Mouse (Mus musculus) lung, embryonic 14.5 days (tissue): ENCODE measurements around the gene Kdelc2. TPM values are rescaled to one million over a fixed set of nuclear protein-coding genes. Genes with fewer than 3 reads are reported as not detected.

Experiments
- ATAC-seq: fragments of 200-750 bp; cut with Nextera tagmentation; 2 replicates; pipeline ENCODE4 v1.8.0; 2017; ENCODE audit warnings: mild to moderate bottlenecking, moderate TSS enrichment, moderate library complexity; ENCODE audit not compliant: insufficient read depth
- DNase-seq: peaks from one replicate; pipeline ENCODE4 v3.0.0-alpha.2; 2015
- H3K27ac ChIP-seq: fragments of 300-500 bp; sonication (generic); 2 replicates; pipeline ENCODE4 v1.5.1; 2014; ENCODE audit warnings: low read depth, mild to moderate bottlenecking, moderate library complexity
- H3K27me3 ChIP-seq: fragments of 300-500 bp; sonication (generic); 2 replicates; pipeline ENCODE4 v1.6.1; 2014; ENCODE audit warnings: low read length, control low read depth; ENCODE audit not compliant: insufficient read depth
- H3K36me3 ChIP-seq: fragments of 300-500 bp; sonication (generic); 2 replicates; pipeline ENCODE4 v1.6.1; 2014; ENCODE audit warnings: control low read depth; ENCODE audit not compliant: insufficient read depth
- H3K4me1 ChIP-seq: fragments of 300-500 bp; sonication (generic); 2 replicates; pipeline ENCODE4 v1.6.1; 2014; ENCODE audit warnings: antibody characterized with exemption, control low read depth; ENCODE audit not compliant: insufficient read depth
- H3K4me2 ChIP-seq: fragments of 300-500 bp; sonication (generic); 2 replicates; pipeline ENCODE4 v1.6.1; 2014; ENCODE audit warnings: mild to moderate bottlenecking
- H3K4me3 ChIP-seq: fragments of 300-500 bp; sonication (generic); 2 replicates; pipeline ENCODE4 v1.5.1; 2014; ENCODE audit warnings: low read depth, low read length
- H3K9ac ChIP-seq: fragments of 300-500 bp; sonication (generic); 2 replicates; pipeline ENCODE4 v1.6.1; 2014
- H3K9me3 ChIP-seq: fragments of 300-500 bp; sonication (generic); 2 replicates; pipeline ENCODE4 v1.6.1; 2016; ENCODE audit warnings: low read depth, low read length, control low read depth
- CTCF ChIP-seq: IDR thresholded peaks from 2 replicates; pipeline ENCODE4 v1.5.1; 2016; ENCODE audit warnings: antibody characterized with exemption, low read depth
- WGBS: fragments of 180-500 bp; shearing (Covaris S2); extraction: QIAGEN DNeasy Blood & Tissue Kit; methylation state at CpG from one replicate; pipeline ENCODE4 v1.1.7; 2014; 5-methylcytosine and 5-hydroxymethylcytosine counted together
- polyA plus RNA-seq: library from polyadenylated mRNA; unstranded; fragments of >200 nt; fragmentation: Nextera tagmentation; extraction: Ambion mirVana; gene quantifications from 2 replicates; pipeline ENCODE4 v1.2.1, GENCODE M21; 2014

The Kdelc2 gene
- polyA plus RNA-seq, 1 experiment from 2014 or later = 43.5 TPM

DNA sequence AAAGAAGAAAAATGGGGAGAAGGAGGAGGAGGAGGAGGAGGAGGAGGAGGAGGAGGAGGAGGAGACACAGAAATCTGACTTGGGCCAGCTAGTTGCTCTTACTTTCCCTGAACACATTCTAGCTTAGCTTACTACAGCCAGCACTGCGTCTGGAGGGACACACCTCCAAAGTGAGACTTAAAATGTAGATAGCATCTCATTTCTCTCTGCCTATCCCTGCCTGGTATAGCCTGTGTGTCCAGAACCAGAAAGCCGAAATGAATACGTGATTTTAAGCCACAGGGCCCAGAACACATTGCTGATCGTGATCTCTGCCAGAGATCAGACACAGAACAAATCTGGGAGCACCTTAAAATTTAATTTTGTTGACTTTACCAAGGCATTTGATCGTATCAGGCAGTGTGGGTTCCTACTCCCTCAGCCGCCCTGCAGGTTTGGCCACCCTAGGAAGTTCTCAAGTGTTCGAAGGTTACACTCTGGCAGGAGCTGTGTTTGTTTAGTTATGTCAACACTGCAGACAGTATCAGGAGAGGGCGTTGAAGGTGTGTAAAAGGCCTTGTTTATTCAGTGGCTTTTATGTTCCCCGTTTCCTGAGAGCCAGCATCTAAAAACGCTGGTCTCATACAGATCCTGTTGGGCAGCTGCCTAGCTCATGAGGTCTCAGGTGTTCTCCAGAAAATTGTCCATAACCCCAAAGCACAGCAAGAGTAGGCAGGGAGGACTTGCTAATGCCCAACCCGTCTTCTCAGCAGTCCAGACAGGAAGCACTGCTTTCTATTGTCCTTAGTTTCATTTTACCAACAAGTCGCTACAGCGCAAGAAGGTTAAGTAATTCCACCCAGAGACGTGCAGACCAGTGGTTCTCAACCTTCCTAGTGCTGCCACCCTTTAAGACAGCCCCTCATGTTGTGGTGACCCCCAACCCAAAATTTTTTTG lies 27.3 kb upstream of the Kdelc2 start:
- Histone ChIP-seq H3K4me2 (peak overlapping the region; percentile 40), H3K36me3 (no peaks in the 10 kb centered on the region), H3K9me3 (no peaks in the 10 kb centered on the region), H3K27me3 (no peaks in the 10 kb centered on the region), H3K9ac (no peak overlapping the region; the same call in 1 of the 2 replicates), H3K27ac (peak overlapping the region; percentile 83), H3K4me1 (no peaks in the 10 kb centered on the region), H3K4me3 (no peak overlapping the region)
- no peak for TF ChIP-seq CTCF
- peak; percentile 98 for ATAC-seq
- WGBS = 24% methylated on average over 14 of the region's 14 CpGs
- peak; percentile 78 for DNase-seq

DNA sequence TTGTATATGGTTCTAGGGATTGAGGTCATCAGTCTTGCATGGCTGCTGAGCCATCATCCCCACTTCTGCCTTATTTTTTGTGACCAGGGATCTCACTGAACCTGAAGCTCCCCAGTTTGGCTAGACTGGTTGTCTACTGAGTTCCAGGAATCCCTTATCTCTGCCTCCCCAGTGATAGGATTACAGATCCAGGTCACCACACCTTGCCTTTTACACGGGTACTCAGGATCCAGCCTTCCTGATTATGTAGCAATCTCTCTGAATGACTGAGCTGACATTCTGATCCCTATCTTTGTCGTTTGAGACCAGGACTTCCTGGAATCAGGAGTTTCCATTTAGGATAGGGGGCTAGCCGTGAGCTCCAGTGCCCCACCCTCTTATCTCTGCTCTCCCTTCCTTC lies 12.5 kb upstream of the Kdelc2 start:
- Histone ChIP-seq H3K27me3 (no peaks in the 10 kb centered on the region), H3K4me1 (no peaks in the 10 kb centered on the region), H3K4me2 (no peak overlapping the region), H3K36me3 (no peaks in the 10 kb centered on the region), H3K27ac (no peak overlapping the region), H3K9ac (no peak overlapping the region), H3K9me3 (no peaks in the 10 kb centered on the region), H3K4me3 (no peak overlapping the region)
- no peak for TF ChIP-seq CTCF
- no peak for DNase-seq
- 45% methylated on average over 3 of the region's 3 CpGs for WGBS
- no peak for ATAC-seq

DNA sequence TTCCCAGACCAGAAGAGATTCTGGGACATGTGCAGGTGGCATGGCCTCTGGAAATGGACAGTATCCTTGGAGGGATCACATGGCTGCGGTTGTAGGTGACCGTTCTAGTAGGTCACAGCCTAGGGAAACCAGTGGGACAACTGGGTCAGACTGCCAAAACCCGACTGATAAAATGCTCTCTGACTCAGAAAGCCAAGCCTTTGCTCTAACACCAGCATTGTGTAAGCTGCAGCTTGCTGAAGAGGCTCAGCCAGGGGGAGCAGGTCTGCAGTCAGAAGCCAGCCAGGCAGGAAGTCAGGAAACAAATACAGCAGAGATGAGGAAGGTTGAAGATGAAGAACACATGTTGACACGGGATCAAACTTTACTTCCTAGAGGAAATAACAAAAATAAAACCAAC lies 7.9 kb upstream of the Kdelc2 start:
- DNase-seq (peak; percentile 22), ATAC-seq (no peak)
- no peaks in the 10 kb centered on the region for H3K27me3 ChIP-seq
- no peak overlapping the region for H3K4me3 ChIP-seq
- WGBS = 58% methylated on average over 4 of the region's 4 CpGs
- 0 out of 2 replicates have a peak, but pooled peaks have one; percentile 10 for TF ChIP-seq CTCF
- no peaks in the 10 kb centered on the region for H3K9me3 ChIP-seq
- no peak overlapping the region for H3K4me2 ChIP-seq
- no peaks in the 10 kb centered on the region for H3K4me1 ChIP-seq
- H3K27ac ChIP-seq = no peak overlapping the region
- no peaks in the 10 kb centered on the region for H3K36me3 ChIP-seq
- H3K9ac ChIP-seq = no peak overlapping the region

DNA sequence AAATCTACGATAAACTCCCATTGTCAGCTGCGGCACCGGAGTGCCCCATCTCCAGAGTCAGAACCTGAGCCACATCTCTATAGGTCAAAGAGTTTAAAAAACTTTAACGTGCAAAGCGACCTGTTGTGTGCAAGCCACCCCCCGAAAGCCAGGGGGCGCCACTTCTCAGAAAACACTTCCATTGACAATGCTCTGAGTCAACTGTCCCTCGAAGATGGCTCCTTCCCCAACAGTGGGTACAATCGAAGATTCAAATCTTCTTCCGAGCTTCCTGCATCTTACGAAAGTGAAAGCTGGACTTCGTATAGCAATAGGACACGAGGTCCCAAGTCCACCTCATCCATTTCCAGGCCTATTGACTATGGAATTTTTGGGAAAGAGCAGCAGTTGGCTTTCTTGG lies 7.0 kb upstream of the Kdelc2 start:
- no peaks in the 10 kb centered on the region for H3K9me3 ChIP-seq
- DNase-seq = no peak
- no peak overlapping the region for H3K4me2 ChIP-seq
- 85% methylated on average over 13 of the region's 13 CpGs for WGBS
- no peaks in the 10 kb centered on the region for H3K27me3 ChIP-seq
- TF ChIP-seq CTCF = peak; percentile 40
- no peaks in the 10 kb centered on the region for H3K36me3 ChIP-seq
- no peaks in the 10 kb centered on the region for H3K4me1 ChIP-seq
- H3K4me3 ChIP-seq = no peak overlapping the region
- no peak overlapping the region for H3K9ac ChIP-seq
- H3K27ac ChIP-seq = no peak overlapping the region
- no peak for ATAC-seq

DNA sequence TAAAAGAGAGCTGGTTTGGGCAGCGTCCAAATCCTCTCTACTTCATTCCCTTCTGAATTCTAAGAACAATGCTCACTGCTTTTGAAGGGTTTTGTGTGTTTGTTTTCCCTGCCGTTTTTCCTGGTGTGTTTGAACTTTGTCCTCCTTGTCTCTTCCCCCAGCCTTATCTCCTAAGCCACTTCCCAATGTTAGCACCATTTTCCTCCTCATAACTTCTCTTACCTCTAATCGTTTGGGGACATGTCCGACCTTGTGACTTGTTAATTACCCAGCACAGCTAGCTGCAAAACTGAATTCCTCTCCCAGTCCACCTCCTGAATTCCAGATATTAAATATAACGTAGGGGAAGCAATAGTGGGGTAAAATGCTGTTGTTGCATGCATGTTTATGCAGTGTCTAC lies 6.2 kb upstream of the Kdelc2 start:
- Histone ChIP-seq H3K4me2 (no peak overlapping the region), H3K9me3 (no peaks in the 10 kb centered on the region), H3K4me3 (no peak overlapping the region), H3K36me3 (no peaks in the 10 kb centered on the region), H3K4me1 (no peaks in the 10 kb centered on the region), H3K27ac (no peak overlapping the region), H3K9ac (no peak overlapping the region), H3K27me3 (no peaks in the 10 kb centered on the region)
- ATAC-seq = no peak
- 38% methylated on average over 5 of the region's 5 CpGs for WGBS
- DNase-seq = peak; percentile 39
- no peak for TF ChIP-seq CTCF

DNA sequence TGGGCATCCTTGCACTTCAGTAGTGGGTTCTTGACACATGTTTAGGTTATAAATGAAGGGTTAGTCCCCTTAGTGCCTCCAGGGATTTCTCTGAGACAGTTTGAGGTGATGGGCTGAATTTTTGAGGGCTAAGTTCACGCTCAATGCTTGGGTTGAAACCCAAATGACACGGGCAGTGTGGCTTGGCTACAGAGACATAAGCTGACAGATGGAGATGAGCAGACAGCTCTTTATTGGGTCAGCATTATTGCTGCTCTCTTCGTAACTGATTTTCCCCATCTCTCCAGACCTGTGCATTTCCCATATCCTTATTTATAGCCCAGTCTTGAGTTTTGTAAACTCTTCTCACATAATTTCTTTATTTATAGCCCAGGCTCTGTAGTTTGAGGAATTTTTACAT lies 5.7 kb upstream of the Kdelc2 start:
- 0 out of 2 replicates have a peak, but pooled peaks cover 1% of the 10 kb centered on the region for H3K4me1 ChIP-seq
- H3K9me3 ChIP-seq = no peaks in the 10 kb centered on the region
- ATAC-seq (no peak), DNase-seq (no peak)
- WGBS = 67% methylated on average over 3 of the region's 3 CpGs
- no peaks in the 10 kb centered on the region for H3K27me3 ChIP-seq
- TF ChIP-seq CTCF = no peak
- H3K36me3 ChIP-seq = no peaks in the 10 kb centered on the region
- no peak overlapping the region for H3K27ac ChIP-seq
- no peak overlapping the region for H3K9ac ChIP-seq
- H3K4me3 ChIP-seq = no peak overlapping the region
- no peak overlapping the region for H3K4me2 ChIP-seq

DNA sequence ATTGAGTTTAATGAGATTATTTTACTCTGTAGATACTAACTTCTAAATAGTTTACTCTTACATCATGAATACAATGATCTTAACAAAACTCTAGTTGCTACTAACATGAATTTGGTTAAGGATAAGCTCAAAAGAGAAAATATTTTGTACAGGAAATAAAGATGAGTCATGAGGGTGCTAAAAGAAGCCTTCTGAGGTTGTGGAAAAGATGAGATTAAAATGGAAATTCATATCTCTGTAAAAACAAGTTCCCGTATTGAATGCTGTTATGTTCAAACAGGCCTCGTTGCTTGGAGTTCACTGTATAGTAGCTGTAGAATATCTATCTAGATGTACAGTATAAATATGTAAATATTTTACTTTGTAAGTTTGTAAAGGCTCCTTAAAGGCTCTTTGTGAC lies 3.2 kb upstream of the Kdelc2 start:
- DNase-seq (no peak), ATAC-seq (no peak)
- no peaks in the 10 kb centered on the region for H3K27me3 ChIP-seq
- H3K4me1 ChIP-seq = 0 out of 2 replicates have a peak, but pooled peaks cover 3% of the 10 kb centered on the region
- H3K9me3 ChIP-seq = no peaks in the 10 kb centered on the region
- no peak overlapping the region for H3K9ac ChIP-seq
- no peak overlapping the region for H3K4me3 ChIP-seq
- TF ChIP-seq CTCF = no peak
- H3K27ac ChIP-seq = no peak overlapping the region
- 58% methylated on average over 2 of the region's 2 CpGs for WGBS
- H3K4me2 ChIP-seq = no peak overlapping the region
- H3K36me3 ChIP-seq = no peaks in the 10 kb centered on the region
